Mouse (Mus musculus): Measurements from ENCODE around the gene 1700056E22Rik. TPM values are rescaled to one million over a fixed set of nuclear protein-coding genes. Genes with fewer than 3 reads are reported as not detected.

1700056E22Rik gene
- 2.2 and 12.3 TPM in 2 replicates for polyA plus RNA-seq (2012; rRNA removed; ENCODE audit: low replicate concordance)

GRCm38 (mm10) chr1:184034011-184034557, at the start of gene 1700056E22Rik:
Gene 1700056E22Rik (minus strand): TSS chr1:184034301.

GRCm38 (mm10) chr1:184013106-184013505, 21.0 kb downstream of the 1700056E22Rik start, which contains the start of gene Dusp10:
Gene Dusp10 (plus strand): TSS chr1:184013302.

Other genes with a start within 250 kb of the 1700056E22Rik start
- 41.2 and 54.0 TPM in 2 replicates for gene Dusp10, start 21.0 kb downstream of the 1700056E22Rik start, polyA plus RNA-seq (2012; rRNA removed; ENCODE audit: low replicate concordance)

Measured in mammary gland, adult 2 months (tissue).